Mouse (Mus musculus): Measurements from ENCODE around the gene Nrp2.

Gene Nrp2

DNA sequence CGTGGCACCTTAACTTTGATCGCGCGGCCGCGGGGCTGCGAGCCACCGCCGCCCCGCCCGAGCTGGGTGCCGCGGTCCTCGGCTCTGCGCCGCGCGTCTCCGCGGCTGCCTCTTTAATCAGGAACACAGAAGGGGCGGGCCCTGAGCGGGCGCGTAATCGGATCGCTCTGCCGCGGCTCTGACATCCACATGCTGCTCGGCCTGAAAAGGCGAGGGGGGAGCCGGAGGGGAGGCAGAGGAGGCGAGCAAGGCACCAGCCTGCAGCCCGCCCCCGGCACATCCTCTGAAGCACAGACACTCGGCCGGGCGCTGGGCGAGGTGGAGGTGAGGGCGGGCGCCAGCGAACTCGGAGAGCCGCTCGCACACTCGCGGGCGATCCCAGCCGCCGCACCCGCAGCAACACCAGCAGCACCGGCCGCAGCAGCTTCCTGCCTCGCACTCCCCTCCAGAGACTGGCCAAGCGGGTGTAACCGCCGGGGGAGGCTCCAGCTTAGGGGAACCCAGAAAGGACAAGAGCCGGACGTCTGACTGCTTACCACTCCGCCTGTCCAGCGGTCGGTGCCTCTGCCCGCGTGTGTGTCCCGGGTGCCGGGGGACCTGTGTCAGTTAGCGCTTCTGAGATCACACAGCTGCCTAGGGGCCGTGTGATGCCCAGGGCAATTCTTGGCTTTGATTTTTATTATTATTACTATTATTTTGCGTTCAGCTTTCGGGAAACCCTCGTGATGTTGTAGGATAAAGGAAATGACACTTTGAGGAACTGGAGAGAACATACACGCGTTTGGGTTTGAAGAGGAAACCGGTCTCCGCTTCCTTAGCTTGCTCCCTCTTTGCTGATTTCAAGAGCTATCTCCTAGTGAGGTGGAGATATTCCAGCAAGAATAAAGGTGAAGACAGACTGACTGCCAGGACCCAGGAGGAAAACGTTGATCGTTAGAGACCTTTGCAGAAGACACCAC lies at the start of gene Nrp2:
Gene Nrp2, plus strand, starts transcription at position 128 of the 959 bp plus-strand sequence.
- DNase-seq: peak; percentile 90

DNA sequence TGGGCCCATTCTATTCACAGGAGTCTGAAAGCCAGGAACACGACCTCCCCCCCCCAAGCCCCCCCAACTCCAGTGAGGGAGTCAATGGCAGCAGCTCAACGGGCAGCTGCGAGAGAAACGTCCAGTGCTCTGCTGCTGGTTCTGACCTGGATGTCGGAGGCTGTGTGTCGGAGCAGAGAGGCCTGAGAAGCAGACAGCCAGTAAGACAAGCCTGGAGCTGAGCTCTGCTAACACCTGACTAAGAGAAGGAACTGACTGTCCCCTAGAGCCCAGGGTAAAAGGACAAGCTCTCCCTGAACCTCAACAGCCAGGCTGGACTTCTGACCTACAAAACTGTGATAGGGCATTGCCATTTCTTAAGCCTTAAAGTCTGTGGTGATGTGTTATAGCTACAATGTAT lies 48.6 kb upstream of the Nrp2 start:
- no peak for DNase-seq

DNA sequence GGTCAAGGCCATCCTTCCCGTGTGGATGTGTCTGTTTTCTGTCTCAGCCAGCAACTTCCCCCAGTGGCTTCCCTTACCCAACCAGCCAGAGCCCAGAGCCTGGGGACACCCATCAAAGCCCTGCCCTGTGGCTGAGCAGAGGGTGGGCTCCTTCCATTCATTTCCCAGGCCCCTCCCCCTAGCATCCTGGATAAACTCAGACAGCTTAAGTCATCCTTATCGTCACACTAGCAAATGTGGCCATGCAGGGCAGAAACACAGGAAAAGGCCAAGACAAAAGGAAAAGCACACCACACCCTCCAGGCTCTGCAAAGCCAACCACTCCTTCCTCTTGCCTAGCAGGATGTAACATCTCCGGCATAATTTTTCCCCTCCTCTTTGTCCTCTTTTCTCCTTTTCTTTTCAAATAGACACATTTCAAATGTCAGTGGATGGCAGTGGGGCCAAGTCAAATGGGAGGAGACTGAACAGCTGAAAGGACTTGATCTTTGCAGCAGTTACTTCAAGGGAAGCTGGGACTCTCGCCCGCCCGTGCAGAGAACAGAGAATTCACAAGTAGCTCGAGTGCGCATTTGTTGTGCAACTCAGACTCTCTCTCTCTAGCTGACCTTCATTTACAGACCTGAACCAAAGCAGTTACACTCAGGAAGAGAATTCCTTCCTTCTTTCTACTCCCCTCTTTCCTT lies 38.0 kb upstream of the Nrp2 start:
- DNase-seq: peak; percentile 90

DNA sequence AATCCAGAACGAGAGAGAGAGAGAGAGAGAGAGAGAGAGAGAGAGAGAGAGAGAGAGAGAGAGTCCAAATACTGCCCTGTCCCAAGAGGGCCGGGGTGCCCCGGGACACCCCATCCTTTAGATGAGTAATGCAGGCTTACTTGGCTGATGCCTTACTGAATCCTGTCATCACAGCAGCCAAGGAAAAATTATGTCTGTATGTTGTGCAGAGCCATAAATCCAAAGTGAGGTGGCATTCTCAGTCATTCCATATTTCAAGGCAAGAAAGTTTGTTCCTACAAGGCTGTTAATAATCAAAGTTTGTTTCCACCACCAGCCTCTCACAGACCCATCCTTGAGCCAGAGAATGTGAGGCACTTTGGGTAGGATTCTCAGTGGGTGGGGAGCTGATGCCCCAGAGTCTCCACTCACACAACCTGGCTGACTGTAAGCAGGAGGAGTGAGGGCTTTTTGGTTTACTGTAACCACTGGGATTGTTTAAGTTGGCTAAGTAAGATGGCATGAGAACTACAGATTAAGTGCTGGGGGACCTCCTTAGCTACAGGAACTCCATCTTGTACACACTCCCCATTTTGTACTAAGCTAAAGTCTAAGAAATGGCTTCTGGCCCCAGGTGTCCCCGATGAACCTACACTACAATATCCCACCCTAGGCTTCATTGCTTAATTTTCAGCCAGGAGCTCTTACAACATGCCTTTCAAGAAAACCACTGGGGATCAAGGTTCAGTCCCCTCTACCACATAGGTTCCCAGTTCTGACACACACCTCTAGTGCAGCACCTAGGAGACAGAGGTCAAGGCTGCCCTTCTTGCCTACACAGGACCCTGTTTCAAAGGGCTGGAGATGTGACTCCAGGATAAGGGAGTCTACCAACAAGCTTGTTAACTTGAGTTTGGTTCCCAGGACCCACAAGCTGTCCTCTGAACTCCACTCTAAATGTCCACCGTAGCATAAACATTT lies 37.0 kb upstream of the Nrp2 start:
- no peak for DNase-seq

DNA sequence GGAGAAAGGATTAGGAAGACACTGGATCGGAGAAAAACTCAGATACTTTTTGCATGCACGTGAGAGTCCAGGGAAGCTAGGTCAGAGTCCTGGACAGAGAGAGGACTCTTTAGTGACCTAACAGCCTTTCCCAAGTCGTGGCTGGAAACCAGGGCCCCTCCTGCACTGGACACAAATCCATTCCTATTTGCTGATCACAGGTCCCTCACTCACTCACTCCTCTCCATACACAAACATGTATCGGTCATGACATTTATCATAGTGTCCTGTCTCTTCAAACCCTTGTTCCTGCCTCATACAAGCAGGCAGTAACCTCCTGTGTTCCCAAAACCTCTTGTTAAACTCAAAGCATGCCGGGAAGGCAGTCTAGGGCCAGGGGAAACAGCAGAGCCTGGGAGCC lies 36.3 kb upstream of the Nrp2 start:
- DNase-seq: no peak

DNA sequence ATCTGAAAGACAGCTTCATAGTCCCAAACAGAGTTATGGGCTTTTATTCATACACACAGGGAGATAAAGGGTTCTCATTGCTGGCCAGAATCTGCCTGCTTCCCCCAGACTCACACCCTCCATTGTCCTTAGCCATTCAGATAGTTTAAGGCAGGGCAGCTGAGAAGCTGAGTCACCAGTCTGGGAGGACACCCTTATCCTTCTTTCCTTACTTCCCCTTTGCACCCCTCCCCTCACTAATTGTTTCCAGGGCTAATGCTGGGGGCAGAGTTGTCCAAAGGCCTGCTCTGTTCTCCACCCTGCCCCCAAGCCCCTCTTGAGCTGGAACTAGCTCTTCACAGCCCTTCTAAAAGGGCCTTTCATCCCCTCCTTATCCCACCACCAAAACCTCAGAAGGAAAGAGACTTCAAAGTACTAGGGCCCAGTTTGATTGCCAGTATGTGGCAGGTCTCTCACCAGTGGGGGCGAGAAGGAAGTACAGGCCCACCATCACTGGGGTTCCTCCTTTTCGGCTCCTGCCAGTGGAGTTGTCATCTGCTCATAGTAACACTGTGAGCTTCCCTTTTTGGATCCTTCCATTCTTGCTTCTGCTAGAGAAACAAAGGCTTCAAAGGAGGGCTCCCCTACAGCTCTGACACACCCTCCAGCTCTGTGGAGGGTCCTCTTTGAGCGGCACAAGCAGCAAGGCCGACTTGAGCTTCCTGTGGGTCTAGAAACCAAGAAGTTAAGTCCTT lies 24.3 kb upstream of the Nrp2 start:
- no peak for DNase-seq

DNA sequence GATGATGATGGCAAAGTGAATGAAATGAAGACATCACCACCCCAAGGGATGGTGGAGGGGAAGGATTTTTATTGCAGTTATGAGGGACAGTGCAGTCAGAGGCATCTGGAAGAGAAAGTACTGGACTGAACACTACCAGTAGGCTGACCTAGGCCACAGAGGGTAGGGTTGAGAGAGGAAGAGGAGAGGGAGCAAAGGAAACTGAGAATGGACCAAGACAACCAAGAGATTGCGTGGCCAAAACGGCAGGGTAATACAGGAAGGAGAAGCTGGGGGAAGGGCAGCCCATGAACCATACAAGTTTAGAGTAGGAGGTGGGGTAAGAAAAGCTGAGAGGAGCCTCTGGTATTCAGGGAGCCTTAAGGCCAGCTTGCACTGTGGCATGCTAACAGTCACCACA lies 23.6 kb upstream of the Nrp2 start:
- no peak for DNase-seq

DNA sequence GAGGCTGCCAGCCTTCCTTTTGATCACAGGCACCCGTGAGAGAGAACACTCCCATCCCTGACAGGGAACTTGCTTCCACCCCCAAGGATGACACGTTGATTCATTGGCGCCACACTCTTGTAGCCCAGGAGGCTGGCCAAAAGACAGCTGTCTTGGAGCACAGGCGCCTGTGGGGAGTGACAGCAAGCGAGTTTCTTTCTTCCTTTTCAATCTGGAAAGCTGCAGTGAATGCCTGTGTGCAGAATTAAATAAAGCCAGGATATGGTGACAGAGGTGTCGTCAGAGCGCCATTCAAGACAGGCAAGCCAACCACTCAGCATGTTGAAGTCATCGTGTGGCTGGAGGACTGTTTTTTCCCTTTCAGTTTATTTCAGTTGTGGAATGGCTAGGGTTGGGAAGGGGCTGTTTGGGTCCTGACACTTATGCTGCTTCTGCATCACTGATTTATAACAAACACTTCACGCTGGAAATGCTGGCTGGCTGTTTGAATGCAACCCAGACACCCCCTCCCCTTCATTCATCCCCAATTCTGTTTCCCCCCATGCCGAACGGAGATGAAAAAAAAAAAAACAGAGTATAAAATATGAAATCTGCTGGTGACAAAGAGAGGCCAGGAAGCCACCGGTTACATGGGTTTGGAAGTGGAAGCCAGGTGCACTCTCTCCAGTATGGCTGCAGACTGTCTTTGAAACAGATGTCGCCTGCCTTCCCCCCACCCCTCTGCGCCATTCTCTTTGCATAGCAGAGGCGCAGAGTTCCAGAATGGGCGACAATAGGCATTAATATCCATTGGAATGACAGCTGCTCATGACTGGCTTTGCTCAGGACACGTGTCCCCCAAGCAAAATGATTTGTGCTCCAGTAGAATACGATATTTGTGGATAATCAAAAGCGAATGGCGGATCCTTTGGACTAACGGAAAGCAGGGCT lies 20.4 kb upstream of the Nrp2 start:
- peak; percentile 81 for DNase-seq

DNA sequence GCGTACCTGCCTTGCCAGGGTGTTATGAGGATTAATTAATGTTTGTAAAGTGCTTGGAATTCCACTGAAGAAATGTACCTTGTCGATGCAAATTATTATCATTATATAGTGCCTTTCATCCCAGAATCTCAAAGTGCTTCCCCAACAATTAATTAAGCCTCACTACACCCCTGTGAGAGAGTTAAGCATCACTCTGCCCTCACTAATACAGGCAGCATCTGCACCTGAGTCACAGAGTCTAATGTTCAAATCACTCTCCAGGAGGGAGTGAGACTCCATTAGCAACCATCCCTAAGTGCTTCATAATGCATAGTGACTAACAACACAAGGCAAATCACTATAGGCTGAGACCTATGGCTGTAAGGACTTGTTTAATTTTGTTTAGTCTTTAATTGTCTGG lies 19.6 kb upstream of the Nrp2 start:
- no peak for DNase-seq

DNA sequence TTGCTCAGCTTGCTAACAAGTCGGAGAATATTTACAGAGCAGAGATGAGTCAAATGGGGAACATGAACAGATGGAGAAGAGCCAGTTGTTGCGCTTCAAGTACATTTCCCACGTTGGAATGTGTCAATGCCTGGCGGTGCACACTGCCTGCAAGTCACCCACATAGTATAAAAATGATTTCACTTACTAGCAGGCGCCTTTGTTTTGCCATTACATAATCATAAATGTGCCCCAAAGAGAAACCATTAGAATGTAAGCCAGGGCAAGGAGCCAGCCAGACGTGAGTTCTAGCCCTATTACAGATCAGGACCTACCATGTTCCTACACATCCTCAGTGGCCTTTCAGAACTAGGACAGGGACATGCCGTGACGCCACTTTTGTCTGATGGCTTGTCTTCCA lies 15.6 kb upstream of the Nrp2 start:
- DNase-seq: peak; percentile 32

DNA sequence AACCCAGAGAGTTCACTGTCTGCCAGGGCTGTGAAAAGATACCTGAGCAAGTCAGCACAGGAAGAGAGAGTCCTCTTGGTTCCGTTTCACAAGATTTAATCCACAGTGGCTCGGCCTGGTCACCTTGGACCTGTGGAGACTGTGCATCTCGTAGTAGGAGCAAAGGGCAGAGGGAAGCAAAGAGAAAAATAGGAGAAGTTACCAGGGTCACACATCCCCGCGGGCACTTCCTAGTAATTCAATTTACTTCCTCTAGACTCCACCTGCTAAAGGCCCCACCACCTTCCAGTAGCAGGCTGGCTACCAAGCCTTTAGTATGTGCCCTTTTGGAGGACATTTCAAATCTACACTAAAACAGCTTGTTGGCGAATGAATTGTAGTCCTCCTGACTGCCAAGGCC lies 11.9 kb upstream of the Nrp2 start:
- no peak for DNase-seq

DNA sequence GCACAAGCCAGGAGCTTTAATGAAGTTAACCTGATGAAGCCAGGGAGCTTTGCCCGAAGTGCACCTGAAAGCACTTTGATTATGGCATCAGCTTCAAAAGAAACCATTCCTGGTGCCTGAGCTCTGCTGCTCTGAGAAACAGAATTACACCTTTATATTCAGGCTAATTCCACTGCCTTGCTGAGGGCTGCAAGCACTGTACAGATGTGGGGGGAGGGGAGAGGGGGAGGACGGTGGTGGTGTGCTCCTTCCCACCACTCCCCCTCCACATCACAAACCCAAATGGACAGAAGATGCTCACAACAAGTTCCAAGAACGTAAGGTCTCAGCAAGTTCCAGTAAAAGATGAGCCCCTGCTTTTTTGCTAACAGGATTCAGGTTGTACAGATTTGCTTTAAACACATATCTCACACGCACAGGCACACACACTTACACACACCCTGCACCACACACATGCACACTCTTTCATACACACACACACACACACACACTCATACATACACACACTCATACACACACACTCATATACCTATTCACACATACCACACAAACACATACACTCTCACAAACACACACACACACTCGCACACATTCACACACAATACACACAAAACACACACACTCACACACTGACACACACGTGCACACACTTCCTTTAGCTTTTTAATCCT lies 6.6 kb upstream of the Nrp2 start:
- DNase-seq: no peak

DNA sequence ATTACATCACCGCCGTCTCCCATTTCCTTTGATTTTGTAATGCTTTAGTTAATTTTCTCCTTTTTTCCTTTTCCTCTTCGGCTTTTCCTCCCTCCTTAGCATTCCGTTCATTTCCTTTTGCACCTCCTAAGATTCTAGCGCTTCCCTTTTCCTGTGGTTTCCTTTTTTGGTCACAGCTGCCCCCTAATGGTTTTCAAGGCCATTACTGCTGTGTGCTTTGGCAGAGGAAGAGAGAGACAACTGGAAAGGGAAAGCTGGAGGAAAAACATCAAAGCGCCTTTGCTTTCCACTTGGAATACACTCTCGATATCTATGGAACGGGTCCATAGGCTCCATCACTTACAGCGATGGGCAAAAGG lies 6.1 kb upstream of the Nrp2 start:
- DNase-seq: peak; percentile 80

DNA sequence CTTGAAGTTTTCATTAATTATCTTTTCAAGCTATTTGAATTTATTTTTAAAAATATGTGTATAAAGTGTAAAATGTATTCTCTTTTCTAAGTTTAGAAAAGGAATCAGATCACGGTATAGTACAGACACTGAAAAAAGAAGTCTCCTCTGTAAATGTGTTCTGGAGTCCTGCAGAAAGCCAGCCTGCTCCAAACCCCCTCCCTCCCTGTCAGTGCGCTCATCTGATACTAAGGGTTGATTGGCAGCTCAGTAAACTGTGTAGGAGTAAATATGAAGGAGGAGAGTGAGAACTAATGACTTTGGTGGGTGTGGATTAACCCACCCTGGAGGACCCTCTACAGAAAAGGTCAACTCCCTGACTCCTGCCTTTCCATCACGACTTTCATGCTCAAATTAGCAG lies 5.7 kb upstream of the Nrp2 start:
- DNase-seq: no peak

DNA sequence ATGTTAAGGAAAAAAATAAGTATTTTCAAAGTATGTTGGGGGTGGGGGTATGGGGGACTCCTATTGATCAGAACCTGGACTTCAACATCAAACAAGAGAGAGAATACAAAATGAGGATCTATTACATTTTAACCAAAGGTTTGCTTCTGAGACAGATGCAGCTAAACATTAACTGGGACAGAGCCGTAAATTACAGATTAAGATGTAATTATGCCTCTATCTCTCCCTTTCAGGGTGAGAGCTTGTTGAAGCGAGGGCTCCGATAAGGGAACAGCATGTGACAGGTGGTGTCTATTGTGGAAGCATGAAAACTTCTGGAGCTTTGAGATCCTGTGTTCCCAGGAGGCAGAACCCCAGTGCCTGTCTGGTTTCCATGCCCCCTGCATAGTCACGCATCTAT lies 3.3 kb upstream of the Nrp2 start:
- DNase-seq: no peak

DNA sequence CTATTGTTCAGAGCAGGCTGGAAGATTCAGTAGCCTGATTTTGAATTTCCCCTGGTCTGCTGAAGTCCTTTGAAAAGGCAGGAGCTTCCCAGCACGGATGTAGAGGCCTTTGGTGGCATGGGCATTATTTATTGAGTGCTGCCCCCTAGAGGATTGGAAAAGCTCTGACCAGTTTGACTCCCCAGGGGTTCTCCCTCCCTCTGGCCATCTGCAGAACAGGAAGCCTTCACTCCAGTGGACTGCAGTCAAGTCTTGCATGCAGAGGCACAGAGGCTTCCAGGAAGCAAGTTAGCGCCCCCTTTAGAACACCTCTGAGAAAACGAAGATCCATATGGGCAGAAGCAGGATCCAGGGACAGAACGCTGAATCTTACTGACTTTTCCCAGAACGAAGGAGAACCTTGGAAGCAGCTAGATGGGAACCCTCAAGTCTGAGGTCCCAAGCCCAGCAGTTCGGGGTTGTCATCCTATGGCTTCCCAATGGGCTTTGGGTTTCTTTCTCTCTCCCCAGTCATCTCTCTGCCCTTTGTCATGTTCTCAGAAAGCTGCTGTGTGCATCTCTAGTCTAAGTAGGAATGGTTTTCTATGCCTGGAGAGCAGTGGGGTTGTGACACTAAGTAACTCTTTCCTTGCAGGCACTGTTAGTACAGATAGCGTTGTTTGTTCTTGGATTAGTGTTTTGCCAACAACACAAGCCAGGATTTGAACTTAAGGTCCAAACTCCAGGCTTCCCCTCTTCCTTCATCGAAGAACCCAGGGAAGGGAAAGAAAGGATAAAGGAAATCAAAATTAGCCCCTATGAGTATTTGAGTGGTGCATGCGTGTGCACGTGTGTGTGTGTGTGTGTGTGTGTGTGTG lies 1.8 kb upstream of the Nrp2 start:
- DNase-seq: peak; percentile 95

DNA sequence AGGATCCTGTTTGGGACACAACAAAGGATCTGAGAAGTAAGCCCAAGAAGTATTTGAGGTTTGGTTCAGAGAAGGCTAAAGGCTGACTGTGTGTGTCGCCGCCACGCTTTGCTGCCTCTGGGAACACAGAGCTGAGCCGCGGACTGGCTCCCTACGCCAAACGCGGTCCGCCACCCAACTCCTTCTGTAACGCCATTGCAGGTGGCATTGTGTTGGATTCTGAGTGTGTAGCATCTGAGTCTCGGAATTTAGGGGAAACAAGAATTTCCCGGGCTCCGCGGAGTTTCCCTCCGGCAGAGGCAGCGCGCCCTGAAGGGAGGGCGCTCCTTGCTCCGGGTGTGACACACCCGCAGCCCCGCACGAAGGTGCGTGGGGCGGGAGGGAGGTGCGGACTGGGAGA lies 342 bp upstream of the Nrp2 start:
- DNase-seq: no peak

DNA sequence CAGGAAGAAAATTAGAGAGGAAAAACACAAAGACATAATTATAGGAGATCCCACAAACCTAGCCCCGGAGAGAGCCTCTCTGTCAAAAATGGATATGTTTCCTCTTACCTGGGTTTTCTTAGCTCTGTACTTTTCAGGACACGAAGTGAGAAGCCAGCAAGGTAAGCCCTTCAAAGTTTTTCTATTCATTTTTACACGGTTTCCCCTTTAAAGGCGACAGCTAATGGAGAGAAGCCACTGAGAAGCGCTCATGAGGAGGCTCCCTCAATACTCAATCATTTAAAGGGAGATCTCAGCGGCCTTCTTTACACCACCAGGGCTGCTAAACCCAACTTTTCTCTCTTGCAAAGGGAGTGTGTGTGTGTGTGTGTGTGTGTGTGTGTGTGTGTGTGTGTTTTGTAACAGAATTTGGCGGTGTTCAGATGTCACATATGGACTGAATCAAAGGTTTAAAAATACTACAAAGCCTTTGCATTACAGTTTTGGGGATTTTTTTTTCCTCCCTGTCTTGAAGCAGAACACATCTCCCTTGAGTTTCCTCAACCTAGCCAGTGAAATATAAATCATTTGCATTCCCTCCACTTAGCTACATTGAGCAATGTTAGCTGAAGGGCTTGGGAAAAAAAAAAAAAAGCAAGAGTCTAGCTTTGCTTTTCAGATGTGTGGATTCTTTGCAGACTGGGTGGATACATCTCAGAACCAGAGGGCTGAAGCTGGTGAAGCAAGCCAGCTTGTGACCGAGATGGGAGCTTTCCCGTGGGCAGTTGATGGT lies 1.2 kb downstream of the Nrp2 start:
- DNase-seq: no peak

Data from lung, postnatal 10 days (tissue).